Mouse (Mus musculus): ENCODE measurements at regions not wholly inside any gene's neighbourhood (a gene's known extent, or its start where the extent isn't known, plus 50 kb on each side); places are given as distances from the start of the nearest gene placed in this dataset.

- Histone ChIP-seq H3K27me3 (ENCODE audit: control insufficient read depth, insufficient read depth, insufficient read length) (no peaks in the 10 kb centered on the region), H3K4me2 (ENCODE audit: low read depth) (no peak overlapping the region), H3K79me2 (ENCODE audit: control insufficient read depth, insufficient read depth) (no peaks in the 10 kb centered on the region), H3ac (ENCODE audit: control insufficient read depth, insufficient read length) (no peak overlapping the region), H3K4me3 (no peak overlapping the region), H3K36me3 (ENCODE audit: control insufficient read depth, insufficient read depth) (no peaks in the 10 kb centered on the region)
- TF ChIP-seq SRF (IDR thresholded peaks at IDR 0.05; ENCODE audit: control insufficient read depth, insufficient read length, low read depth) (no peak), CEBPB (IDR thresholded peaks at IDR 0.05; ENCODE audit: insufficient read depth, poor library complexity, severe bottlenecking) (no peak), POLR2AphosphoS2 (IDR thresholded peaks at IDR 0.05; ENCODE audit: insufficient read length, low read depth) (no peak), REST (IDR thresholded peaks at IDR 0.05; ENCODE audit: insufficient read depth, insufficient read length) (no peak), TCF12 (IDR thresholded peaks at IDR 0.05; ENCODE audit: insufficient read depth, poor library complexity, severe bottlenecking) (no peak), E2F4 (IDR thresholded peaks at IDR 0.05; ENCODE audit: insufficient read depth) (no peak), MYOD1 (IDR thresholded peaks at IDR 0.05; ENCODE audit: control insufficient read depth in 1 of 3, insufficient read length in 2 of 3, low read depth in 2 of 3) (no peak), USF1 (IDR thresholded peaks at IDR 0.05; ENCODE audit: low read depth) (no peak), MYOG (IDR thresholded peaks at IDR 0.05; ENCODE audit: control insufficient read depth in 1 of 3, insufficient read depth in 1 of 3, insufficient read length in 2 of 3, low read depth in 2 of 3) (no peak), MAX (IDR thresholded peaks at IDR 0.05; ENCODE audit: low read depth) (no peak), TCF3 (IDR thresholded peaks at IDR 0.05; ENCODE audit: insufficient read length, low read depth) (no peak), POLR2A (IDR thresholded peaks at IDR 0.05; ENCODE audit: insufficient read length, low read depth) (no peak)
These were observed 253.0 kb downstream of the Bcl11b start for GRCm38 (mm10) chr12:107750285-107750927.

GRCm38 (mm10) chr12:107752126-107752525, 251.3 kb downstream of the Bcl11b start:
- Histone ChIP-seq H3K4me2 (ENCODE audit: low read depth) (peak overlapping the region; percentile 82), H3K79me2 (ENCODE audit: control insufficient read depth, insufficient read depth) (no peaks in the 10 kb centered on the region)
- no peak for TF ChIP-seq TCF3 (IDR thresholded peaks at IDR 0.05; ENCODE audit: insufficient read length, low read depth)
- TF ChIP-seq REST (IDR thresholded peaks at IDR 0.05; ENCODE audit: insufficient read depth, insufficient read length) = no peak
- TF ChIP-seq CEBPB (IDR thresholded peaks at IDR 0.05; ENCODE audit: insufficient read depth, poor library complexity, severe bottlenecking) = no peak
- no peak for TF ChIP-seq POLR2A (IDR thresholded peaks at IDR 0.05; ENCODE audit: insufficient read length, low read depth)
- no peak for TF ChIP-seq MYOG (IDR thresholded peaks at IDR 0.05; ENCODE audit: control insufficient read depth in 1 of 3, insufficient read depth in 1 of 3, insufficient read length in 2 of 3, low read depth in 2 of 3)
- TF ChIP-seq E2F4 (IDR thresholded peaks at IDR 0.05; ENCODE audit: insufficient read depth) = no peak
- TF ChIP-seq MYOD1 (IDR thresholded peaks at IDR 0.05; ENCODE audit: control insufficient read depth in 1 of 3, insufficient read length in 2 of 3, low read depth in 2 of 3) = no peak
- TF ChIP-seq USF1 (IDR thresholded peaks at IDR 0.05; ENCODE audit: low read depth) = no peak
- TF ChIP-seq TCF12 (IDR thresholded peaks at IDR 0.05; ENCODE audit: insufficient read depth, poor library complexity, severe bottlenecking) = no peak
- no peak for TF ChIP-seq SRF (IDR thresholded peaks at IDR 0.05; ENCODE audit: control insufficient read depth, insufficient read length, low read depth)

GRCm38 (mm10) chr12:107752587-107752986, 250.8 kb downstream of the Bcl11b start:
- no peaks in the 10 kb centered on the region for H3K79me2 ChIP-seq (ENCODE audit: control insufficient read depth, insufficient read depth)
- no peaks in the 10 kb centered on the region for H3K36me3 ChIP-seq (ENCODE audit: control insufficient read depth, insufficient read depth)
- H3K4me2 ChIP-seq (ENCODE audit: low read depth) = peak overlapping the region; percentile 82
- no peaks in the 10 kb centered on the region for H3K27me3 ChIP-seq (ENCODE audit: control insufficient read depth, insufficient read depth, insufficient read length)
- H3K4me3 ChIP-seq = no peak overlapping the region
- H3ac ChIP-seq (ENCODE audit: control insufficient read depth, insufficient read length) = no peak overlapping the region
- TF ChIP-seq MYOD1 (IDR thresholded peaks at IDR 0.05; ENCODE audit: control insufficient read depth in 1 of 3, insufficient read length in 2 of 3, low read depth in 2 of 3) = peak in 1 of 3 experiments; percentile 16
- TF ChIP-seq E2F4 (IDR thresholded peaks at IDR 0.05; ENCODE audit: insufficient read depth) = no peak
- TF ChIP-seq CEBPB (IDR thresholded peaks at IDR 0.05; ENCODE audit: insufficient read depth, poor library complexity, severe bottlenecking) = no peak

More at GRCm38 (mm10) chr12:107752126-107752525, 251.3 kb downstream of the Bcl11b start:
- no peak overlapping the region for H3ac ChIP-seq (ENCODE audit: control insufficient read depth, insufficient read length)
- H3K27me3 ChIP-seq (ENCODE audit: control insufficient read depth, insufficient read depth, insufficient read length) = no peaks in the 10 kb centered on the region
- no peak overlapping the region for H3K4me3 ChIP-seq
- H3K36me3 ChIP-seq (ENCODE audit: control insufficient read depth, insufficient read depth) = no peaks in the 10 kb centered on the region

- Histone ChIP-seq H3K4me2 (ENCODE audit: low read depth) (peak overlapping the region; percentile 82), H3ac (ENCODE audit: control insufficient read depth, insufficient read length) (no peak overlapping the region), H3K79me2 (ENCODE audit: control insufficient read depth, insufficient read depth) (no peaks in the 10 kb centered on the region), H3K27me3 (ENCODE audit: control insufficient read depth, insufficient read depth, insufficient read length) (no peaks in the 10 kb centered on the region), H3K36me3 (ENCODE audit: control insufficient read depth, insufficient read depth) (no peaks in the 10 kb centered on the region), H3K4me3 (no peak overlapping the region)
- TF ChIP-seq TCF12 (IDR thresholded peaks at IDR 0.05; ENCODE audit: insufficient read depth, poor library complexity, severe bottlenecking) (no peak), CEBPB (IDR thresholded peaks at IDR 0.05; ENCODE audit: insufficient read depth, poor library complexity, severe bottlenecking) (peak; percentile 64; the same call in 1 of the 2 replicates)
These were observed 250.4 kb downstream of the Bcl11b start for GRCm38 (mm10) chr12:107753022-107753421.

GRCm38 (mm10) chr12:107753536-107753935, 249.9 kb downstream of the Bcl11b start:
- H3K4me3 ChIP-seq = no peak overlapping the region
- TF ChIP-seq MAX (IDR thresholded peaks at IDR 0.05; ENCODE audit: low read depth) (no peak), USF1 (IDR thresholded peaks at IDR 0.05; ENCODE audit: low read depth) (no peak), MYOD1 (IDR thresholded peaks at IDR 0.05; ENCODE audit: control insufficient read depth in 1 of 3, insufficient read length in 2 of 3, low read depth in 2 of 3) (no peak), CEBPB (IDR thresholded peaks at IDR 0.05; ENCODE audit: insufficient read depth, poor library complexity, severe bottlenecking) (no peak), TCF12 (IDR thresholded peaks at IDR 0.05; ENCODE audit: insufficient read depth, poor library complexity, severe bottlenecking) (no peak), POLR2AphosphoS2 (IDR thresholded peaks at IDR 0.05; ENCODE audit: insufficient read length, low read depth) (no peak), E2F4 (IDR thresholded peaks at IDR 0.05; ENCODE audit: insufficient read depth) (no peak), REST (IDR thresholded peaks at IDR 0.05; ENCODE audit: insufficient read depth, insufficient read length) (no peak), MYOG (IDR thresholded peaks at IDR 0.05; ENCODE audit: control insufficient read depth in 1 of 3, insufficient read depth in 1 of 3, insufficient read length in 2 of 3, low read depth in 2 of 3) (no peak), SRF (IDR thresholded peaks at IDR 0.05; ENCODE audit: control insufficient read depth, insufficient read length, low read depth) (no peak), POLR2A (IDR thresholded peaks at IDR 0.05; ENCODE audit: insufficient read length, low read depth) (no peak), TCF3 (IDR thresholded peaks at IDR 0.05; ENCODE audit: insufficient read length, low read depth) (no peak)
- H3K79me2 ChIP-seq (ENCODE audit: control insufficient read depth, insufficient read depth) = no peaks in the 10 kb centered on the region
- H3K27me3 ChIP-seq (ENCODE audit: control insufficient read depth, insufficient read depth, insufficient read length) = no peaks in the 10 kb centered on the region
- no peak overlapping the region for H3ac ChIP-seq (ENCODE audit: control insufficient read depth, insufficient read length)
- H3K4me2 ChIP-seq (ENCODE audit: low read depth) = no peak overlapping the region
- no peaks in the 10 kb centered on the region for H3K36me3 ChIP-seq (ENCODE audit: control insufficient read depth, insufficient read depth)
